Mouse (Mus musculus): ENCODE measurements around the gene Siglecf. TPM values are rescaled to one million over a fixed set of nuclear protein-coding genes. Genes with fewer than 3 reads are reported as not detected.

Gene Siglecf
- under 1 TPM in 2 of 26 experiments, not detected in 24; 0.33 TPM for total RNA-seq (2018; cell fraction: chromatin; rRNA removed)
- total RNA-seq (2018; cell fraction: cytosol; rRNA removed) = under 1 TPM; 0.03 to 0.56 (median 0.23) TPM
- total RNA-seq (2018; cell fraction: nucleus; rRNA removed) = under 1 TPM in 16 of 26 experiments, not detected in 10; 0.17 to 0.89 (median 0.40) TPM
- 0.35 to 0.52 TPM (median 0.43 TPM) in 3 replicates for polyA plus RNA-seq (2018)

DNA sequence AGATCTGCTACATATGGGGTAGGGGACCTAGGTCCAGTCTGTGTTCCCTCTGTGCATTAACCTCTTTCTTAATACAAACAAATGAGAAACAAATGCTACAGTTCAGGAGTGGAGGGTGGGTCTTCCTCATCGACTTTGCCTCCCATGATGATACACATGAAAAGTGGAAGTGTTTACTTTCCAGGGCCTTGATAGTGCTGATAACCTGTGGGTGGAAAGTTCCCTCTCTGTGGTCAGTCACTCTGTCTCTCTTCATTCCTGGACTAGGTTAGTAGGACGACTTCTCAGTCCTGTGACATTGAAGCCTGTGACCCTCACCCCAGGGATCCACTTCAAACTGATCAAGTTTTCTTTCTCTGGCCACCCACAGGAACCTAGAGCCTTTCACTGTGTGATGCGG is at the start of gene Siglecf:
Siglecf (plus strand) TSS at position 188 of the 400 bp plus-strand sequence.
- no peaks in the 10 kb centered on the region for H3K36me3 ChIP-seq (ENCODE audit: inconsistent target)
- H3K4me3 ChIP-seq (ENCODE audit: inconsistent target) = no peak within 1 kb of the TSS
- peak within 1 kb of the TSS; percentile 74 for H3K27ac ChIP-seq

DNA sequence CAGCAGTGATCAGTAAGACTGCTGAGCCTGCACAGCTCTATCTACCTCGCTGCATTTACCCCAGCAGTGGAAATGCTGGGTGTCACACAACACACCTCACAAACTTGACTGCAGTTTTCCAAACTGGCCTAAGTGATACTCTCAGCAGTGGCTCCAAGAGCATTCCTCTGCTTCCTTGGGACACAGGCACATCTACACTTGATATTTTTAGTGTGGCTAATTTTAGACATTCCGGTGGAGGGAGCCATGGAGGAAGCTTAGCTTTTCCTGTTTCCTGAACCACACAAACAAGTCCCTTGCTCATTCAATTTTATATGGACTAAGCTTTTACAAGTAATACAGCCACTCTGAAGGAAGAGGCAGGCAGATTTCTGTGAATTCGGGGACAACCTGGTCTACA is 45.9 kb upstream of the Siglecf start:
- WGBS (ENCODE audit: missing documents) = 9% methylated on average over 3 of the region's 3 CpGs
- peaks cover 48% of the 10 kb centered on the region for H3K36me3 ChIP-seq (ENCODE audit: inconsistent target)
- H3K79me2 ChIP-seq (ENCODE audit: inconsistent target) = peaks cover 99% of the 10 kb centered on the region
- peak overlapping the region; percentile 77 for H3K27ac ChIP-seq
- H3K4me3 ChIP-seq (ENCODE audit: inconsistent target) = no peak overlapping the region

More for the DNA sequence above, at the start of gene Siglecf:
- H3K79me2 ChIP-seq (ENCODE audit: inconsistent target) = no peaks in the 10 kb centered on the region
- 28% methylated on average over 3 of the region's 3 CpGs for WGBS (ENCODE audit: missing documents)

DNA sequence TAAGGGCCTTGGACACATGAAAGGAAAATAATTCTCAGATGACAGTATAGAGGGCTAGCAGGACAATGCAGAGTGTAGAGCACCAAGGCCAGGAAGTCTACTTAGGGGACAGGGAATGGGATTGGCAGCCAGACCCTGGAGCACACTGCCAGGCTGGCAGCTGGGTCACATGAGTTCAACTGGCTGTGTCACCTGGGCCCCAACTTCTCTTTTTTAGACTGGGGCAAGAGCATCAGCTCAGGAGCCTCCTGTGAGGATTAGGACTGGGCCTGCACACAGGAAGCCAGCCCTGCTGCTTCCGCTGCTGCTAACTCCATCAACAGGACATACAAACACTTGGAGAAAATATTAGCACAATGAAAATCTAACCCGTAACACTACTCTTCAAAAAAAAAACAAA is 42.1 kb upstream of the Siglecf start:
- Histone ChIP-seq H3K36me3 (ENCODE audit: inconsistent target) (peaks cover 22% of the 10 kb centered on the region; the same call in 1 of the 2 replicates), H3K79me2 (ENCODE audit: inconsistent target) (peaks cover 87% of the 10 kb centered on the region), H3K4me3 (ENCODE audit: inconsistent target) (no peak overlapping the region), H3K27ac (peak overlapping the region; percentile 88; the same call in 1 of the 2 replicates)
- WGBS (ENCODE audit: missing documents) = 66% methylated on average over 2 of the region's 2 CpGs

DNA sequence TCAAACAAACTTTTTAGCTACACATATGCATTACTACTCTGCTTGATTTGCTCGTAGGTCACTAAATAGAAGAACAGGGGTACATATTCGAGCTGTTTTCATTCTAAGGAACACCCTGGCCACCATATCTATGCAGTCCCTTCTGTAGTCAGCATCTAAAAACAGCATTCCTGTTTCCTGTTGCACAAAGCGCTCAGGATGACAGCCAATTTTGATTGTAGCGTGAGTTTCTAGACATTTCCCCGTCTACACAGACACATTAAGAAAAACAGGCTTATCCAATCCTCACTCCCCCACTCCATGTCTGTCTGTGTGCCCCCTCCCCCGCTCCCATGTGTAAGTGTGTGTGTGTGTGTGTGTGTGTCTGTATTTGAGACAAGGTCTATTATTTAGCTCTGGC is 39.5 kb upstream of the Siglecf start:
- Histone ChIP-seq H3K79me2 (ENCODE audit: inconsistent target) (peaks cover 62% of the 10 kb centered on the region), H3K36me3 (ENCODE audit: inconsistent target) (peaks cover 22% of the 10 kb centered on the region; the same call in 1 of the 2 replicates), H3K4me3 (ENCODE audit: inconsistent target) (peak overlapping the region; percentile 91), H3K27ac (peak overlapping the region; percentile 88)
- 30% methylated on average over 5 of the region's 6 CpGs for WGBS (ENCODE audit: missing documents)

DNA sequence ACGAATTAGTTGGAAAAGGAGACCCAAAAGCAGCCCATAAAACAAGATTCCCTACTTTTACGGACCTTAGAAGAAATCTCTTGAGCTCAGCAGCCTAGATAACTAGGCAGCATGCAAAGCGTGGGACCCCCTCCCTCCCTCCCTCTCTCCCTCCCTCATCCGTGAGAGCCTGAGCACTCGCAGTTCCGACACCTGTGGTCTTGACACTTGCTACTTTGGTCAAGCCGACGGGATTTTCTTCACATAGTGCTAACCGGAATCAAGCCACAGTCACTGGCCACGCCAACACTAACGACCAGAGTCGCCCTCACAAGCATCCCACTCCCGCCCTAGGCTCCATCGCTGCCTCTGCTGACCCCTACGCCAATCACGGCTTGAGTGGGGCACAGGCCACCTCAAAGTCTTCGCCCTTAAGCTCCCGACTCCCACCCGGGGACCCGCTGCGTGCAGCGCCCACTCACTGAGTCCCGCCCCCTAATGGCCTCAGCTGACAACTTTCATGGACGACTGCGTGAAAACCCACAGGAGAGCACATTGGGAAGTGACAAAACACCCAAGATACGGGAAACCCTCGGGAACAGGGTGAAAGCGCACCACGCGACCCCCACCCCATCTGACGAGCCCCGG is 38.6 kb upstream of the Siglecf start:
- peak overlapping the region; percentile 88 for H3K27ac ChIP-seq
- 2% methylated on average over 28 of the region's 32 CpGs for WGBS (ENCODE audit: missing documents)
- H3K4me3 ChIP-seq (ENCODE audit: inconsistent target) = peak overlapping the region; percentile 91
- H3K79me2 ChIP-seq (ENCODE audit: inconsistent target) = peaks cover 54% of the 10 kb centered on the region
- peaks cover 22% of the 10 kb centered on the region; the same call in 1 of the 2 replicates for H3K36me3 ChIP-seq (ENCODE audit: inconsistent target)

DNA sequence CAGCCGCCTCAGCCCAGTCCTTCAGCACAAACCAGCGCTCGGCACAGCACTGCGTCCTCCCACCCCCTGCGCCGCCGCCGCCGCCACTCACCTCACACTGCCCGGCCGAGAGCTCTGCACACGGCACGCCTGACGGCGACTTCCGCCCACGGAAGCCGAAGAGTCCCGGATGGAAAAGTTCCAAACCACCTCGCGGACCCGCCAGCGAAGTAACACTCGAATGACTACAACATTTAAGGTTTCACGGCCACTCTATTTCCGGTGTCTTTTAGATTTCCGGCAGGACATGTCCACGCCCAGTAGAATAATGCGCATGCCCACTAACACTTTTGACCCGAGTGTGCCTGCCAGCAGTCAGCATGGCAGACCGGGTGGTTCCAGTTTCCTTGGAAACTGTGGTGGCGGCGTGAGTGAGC is 38.1 kb upstream of the Siglecf start, which contains the start of gene Zfp715:
Zfp715 (minus strand) TSS at position 282 of the 416 bp plus-strand sequence.
- Histone ChIP-seq H3K79me2 (ENCODE audit: inconsistent target) (peaks cover 48% of the 10 kb centered on the region), H3K4me3 (ENCODE audit: inconsistent target) (peak within 1 kb of the TSS; percentile 91), H3K27ac (peak within 1 kb of the TSS; percentile 88), H3K36me3 (ENCODE audit: inconsistent target) (peaks cover 21% of the 10 kb centered on the region; the same call in 1 of the 2 replicates)
- under 1% methylated on average over 33 of the region's 33 CpGs for WGBS (ENCODE audit: missing documents)

DNA sequence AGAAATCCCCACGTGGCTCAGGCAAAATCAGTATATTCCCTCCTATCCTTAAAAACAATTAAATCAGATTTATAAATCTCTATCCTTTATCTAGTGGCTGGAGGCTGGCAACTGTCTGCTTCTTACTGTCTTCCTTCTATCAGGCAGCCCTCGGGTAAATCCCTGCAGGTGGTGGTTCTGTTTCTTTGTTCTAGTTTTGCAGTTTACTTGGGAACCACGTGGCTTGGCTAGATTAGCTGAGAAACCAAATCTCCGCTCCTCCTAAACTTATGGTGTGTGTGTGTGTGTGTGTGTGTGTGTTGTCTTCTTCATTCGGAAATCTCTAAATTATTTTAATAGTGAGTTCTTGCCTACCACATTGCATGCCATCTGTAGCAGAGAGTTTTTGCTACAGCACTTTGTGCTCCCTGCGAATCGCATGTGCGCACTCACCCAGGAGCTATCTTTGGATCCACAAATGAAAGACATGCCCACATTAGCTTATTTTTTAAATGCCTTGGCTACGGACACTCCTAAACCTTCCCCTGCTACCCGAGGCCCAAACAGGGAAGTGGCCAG is 24.8 kb upstream of the Siglecf start:
- 76% methylated on average over 10 of the region's 10 CpGs for WGBS (ENCODE audit: missing documents)
- H3K27ac ChIP-seq = no peak overlapping the region
- H3K36me3 ChIP-seq (ENCODE audit: inconsistent target) = no peaks in the 10 kb centered on the region
- no peak overlapping the region for H3K4me3 ChIP-seq (ENCODE audit: inconsistent target)
- H3K79me2 ChIP-seq (ENCODE audit: inconsistent target) = no peaks in the 10 kb centered on the region

DNA sequence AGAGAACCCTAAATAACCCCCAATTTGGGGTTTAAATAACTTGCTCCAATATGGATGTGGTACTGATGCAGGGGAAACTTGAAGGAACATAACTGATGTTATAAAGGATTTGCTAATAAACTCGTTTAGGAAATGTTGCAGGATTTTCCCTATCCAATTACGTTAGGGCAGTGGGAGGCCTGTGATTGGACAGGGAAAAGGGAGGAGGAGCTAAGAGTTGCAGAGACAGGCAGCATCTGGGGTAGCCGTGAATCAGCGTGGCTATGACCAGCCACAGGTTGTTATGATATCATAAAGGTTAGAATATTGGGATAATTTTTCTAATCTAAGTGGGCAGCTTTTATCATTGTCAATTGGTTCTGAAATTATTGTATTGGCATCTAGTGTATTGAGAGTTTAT is 23.0 kb upstream of the Siglecf start:
- H3K27ac ChIP-seq = no peak overlapping the region
- H3K79me2 ChIP-seq (ENCODE audit: inconsistent target) = no peaks in the 10 kb centered on the region
- no peaks in the 10 kb centered on the region for H3K36me3 ChIP-seq (ENCODE audit: inconsistent target)
- no peak overlapping the region for H3K4me3 ChIP-seq (ENCODE audit: inconsistent target)
- 61% methylated on average over 4 of the region's 4 CpGs for WGBS (ENCODE audit: missing documents)

DNA sequence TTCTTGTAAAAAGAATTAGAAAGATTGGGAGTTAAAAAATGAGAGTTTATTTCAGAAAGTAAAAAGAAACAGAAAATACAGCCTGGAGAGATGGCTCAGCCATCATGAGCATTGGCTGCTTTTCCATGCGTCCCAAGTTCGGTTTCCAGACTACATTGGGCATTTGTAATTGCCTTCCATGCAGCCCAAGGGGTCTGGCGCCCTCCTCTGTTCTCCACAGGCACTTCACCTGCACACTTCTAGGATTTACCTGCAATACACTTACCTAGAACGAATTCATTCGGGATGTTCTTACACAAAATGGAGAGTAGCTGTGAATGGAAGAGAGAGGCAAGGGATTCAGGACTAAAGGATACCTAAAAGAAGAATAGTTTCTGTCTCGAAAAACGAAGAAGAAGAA is 17.9 kb upstream of the Siglecf start:
- Histone ChIP-seq H3K27ac (no peak overlapping the region), H3K36me3 (ENCODE audit: inconsistent target) (no peaks in the 10 kb centered on the region)
- WGBS (ENCODE audit: missing documents) = 29% methylated on average over 5 of the region's 7 CpGs

DNA sequence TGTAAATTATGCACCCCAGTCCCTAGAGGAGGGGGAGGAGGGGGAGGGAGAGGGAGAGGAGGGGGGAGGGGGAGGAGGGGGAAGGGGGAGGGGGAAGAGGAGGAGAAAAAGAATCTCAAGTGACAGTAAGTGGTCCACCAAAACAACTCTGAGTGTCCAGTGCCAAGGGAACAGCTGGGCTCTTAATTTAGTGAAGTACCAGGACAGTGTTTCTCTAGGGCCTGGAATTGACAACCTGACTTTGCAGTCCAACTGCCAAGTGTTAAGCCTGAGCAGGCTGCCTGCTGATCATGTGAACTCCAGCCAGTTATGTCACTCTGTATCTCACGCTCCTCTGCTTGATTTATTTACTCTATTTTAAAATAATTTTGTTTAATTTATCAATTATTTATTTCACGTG is 17.2 kb upstream of the Siglecf start:
- no peaks in the 10 kb centered on the region for H3K79me2 ChIP-seq (ENCODE audit: inconsistent target)
- WGBS (ENCODE audit: missing documents) = 96% methylated on average over 2 of the region's 2 CpGs
- no peak overlapping the region for H3K27ac ChIP-seq
- no peak overlapping the region for H3K4me3 ChIP-seq (ENCODE audit: inconsistent target)
- H3K36me3 ChIP-seq (ENCODE audit: inconsistent target) = no peaks in the 10 kb centered on the region

More for the DNA sequence above, 17.9 kb upstream of the Siglecf start:
- Histone ChIP-seq H3K4me3 (ENCODE audit: inconsistent target) (no peak overlapping the region), H3K79me2 (ENCODE audit: inconsistent target) (no peaks in the 10 kb centered on the region)

DNA sequence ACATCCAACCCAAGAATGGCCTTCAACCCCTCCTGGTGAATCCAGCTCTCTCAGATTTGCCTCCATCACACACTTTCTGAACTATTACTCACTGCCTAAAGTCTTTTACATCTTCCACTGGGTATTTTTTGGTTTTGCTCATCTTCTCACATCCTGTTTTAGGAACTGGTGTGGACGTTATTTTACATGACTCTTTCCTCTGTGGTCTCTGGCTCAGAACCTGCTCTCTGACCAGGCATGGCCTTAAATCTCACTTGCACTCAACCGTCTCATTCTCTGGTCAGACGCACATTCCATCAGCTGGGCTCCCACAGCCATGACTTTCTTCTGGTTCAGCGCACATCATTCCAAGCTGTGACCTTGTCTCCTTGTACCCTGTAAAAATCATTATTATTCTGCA is 10.4 kb upstream of the Siglecf start:
- no peak overlapping the region for H3K27ac ChIP-seq
- 43% methylated on average over 4 of the region's 4 CpGs for WGBS (ENCODE audit: missing documents)
- no peaks in the 10 kb centered on the region for H3K36me3 ChIP-seq (ENCODE audit: inconsistent target)
- H3K79me2 ChIP-seq (ENCODE audit: inconsistent target) = no peaks in the 10 kb centered on the region
- H3K4me3 ChIP-seq (ENCODE audit: inconsistent target) = no peak overlapping the region

DNA sequence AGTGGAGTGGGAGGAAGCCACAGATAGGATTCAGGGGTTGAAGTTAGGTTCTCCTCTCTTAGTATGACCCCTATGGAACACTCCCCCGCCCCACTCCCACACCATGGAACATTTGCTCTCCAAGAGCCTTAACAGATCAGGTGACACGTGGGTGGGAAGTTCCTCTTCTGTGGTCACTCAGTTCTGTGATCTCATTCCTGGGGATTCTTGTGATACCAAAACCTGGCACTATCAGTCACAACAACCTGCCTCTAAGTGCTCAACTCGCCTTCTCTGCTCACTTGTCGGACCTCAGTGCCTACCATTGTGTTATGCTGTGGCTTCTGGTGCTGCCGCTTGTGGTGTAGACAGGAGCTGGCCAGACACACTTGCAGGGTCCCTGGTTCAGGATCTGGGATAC is 8.0 kb upstream of the Siglecf start:
- no peak overlapping the region for H3K4me3 ChIP-seq (ENCODE audit: inconsistent target)
- no peaks in the 10 kb centered on the region for H3K36me3 ChIP-seq (ENCODE audit: inconsistent target)
- no peak overlapping the region for H3K27ac ChIP-seq
- no peaks in the 10 kb centered on the region for H3K79me2 ChIP-seq (ENCODE audit: inconsistent target)
- 29% methylated on average over 5 of the region's 5 CpGs for WGBS (ENCODE audit: missing documents)

DNA sequence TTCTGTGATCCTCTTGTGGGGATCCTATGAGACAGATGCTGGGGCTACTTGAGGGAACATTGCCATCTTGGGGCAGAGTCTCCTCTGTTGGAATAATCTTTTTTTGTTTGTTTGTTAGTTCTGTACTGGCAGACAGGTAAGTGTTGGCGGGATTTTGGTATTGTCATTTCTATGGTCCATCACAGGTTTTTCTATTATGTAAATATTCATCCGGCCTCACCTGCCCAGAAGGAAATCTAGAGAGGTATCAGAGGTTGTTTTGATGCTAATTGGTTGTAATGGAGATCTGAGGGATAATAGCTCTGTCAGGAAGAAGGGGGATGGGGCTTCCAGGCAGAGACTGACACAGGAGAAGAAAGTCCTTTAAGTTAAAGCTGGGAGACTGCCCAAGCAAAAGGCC is 7.1 kb upstream of the Siglecf start:
- no peak overlapping the region for H3K4me3 ChIP-seq (ENCODE audit: inconsistent target)
- H3K79me2 ChIP-seq (ENCODE audit: inconsistent target) = no peaks in the 10 kb centered on the region
- no peaks in the 10 kb centered on the region for H3K36me3 ChIP-seq (ENCODE audit: inconsistent target)
- WGBS (ENCODE audit: missing documents) = 100% methylated on average over 1 of the region's 2 CpGs
- no peak overlapping the region for H3K27ac ChIP-seq

DNA sequence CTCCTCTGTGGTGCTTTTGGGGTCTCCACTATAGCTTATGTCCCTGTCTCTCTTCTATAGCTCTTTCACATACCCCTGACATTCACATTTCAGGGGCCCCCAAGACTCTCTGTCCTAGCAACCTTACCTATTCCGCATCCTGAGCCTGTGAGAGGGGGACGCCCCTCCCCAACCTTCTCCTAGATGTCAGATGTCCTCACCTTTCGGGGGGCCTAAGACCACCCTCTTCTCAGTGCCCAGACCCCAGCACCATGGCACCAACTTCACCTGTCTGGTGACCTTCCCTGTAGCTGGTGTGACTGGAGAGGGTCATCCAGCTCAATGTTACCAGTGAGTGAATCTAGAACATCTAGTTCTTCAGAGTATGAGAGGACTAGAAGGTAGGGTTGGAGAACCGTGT is 6.7 kb upstream of the Siglecf start:
- Histone ChIP-seq H3K36me3 (ENCODE audit: inconsistent target) (no peaks in the 10 kb centered on the region), H3K4me3 (ENCODE audit: inconsistent target) (no peak overlapping the region), H3K27ac (no peak overlapping the region), H3K79me2 (ENCODE audit: inconsistent target) (no peaks in the 10 kb centered on the region)
- 98% methylated on average over 4 of the region's 4 CpGs for WGBS (ENCODE audit: missing documents)

DNA sequence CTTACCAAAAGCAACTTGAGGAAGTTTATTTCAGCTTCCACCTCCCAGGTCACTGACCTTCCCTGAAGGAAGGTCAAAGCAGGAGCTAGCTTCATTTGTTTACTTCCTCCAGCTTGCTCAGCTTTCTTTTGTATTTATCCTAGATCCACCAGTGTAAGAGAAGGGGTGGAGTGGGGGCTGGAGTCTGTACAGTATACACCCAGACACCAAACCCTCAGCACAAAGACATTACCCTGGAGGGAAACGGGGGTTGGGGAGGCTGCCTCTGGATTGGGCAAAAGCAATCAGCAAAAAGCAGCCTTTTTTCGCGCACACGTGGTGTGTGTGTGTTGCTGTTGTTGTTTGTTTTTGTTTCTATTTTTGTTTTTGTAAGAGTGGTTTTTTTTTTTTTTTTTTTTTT is 5.0 kb upstream of the Siglecf start:
- H3K79me2 ChIP-seq (ENCODE audit: inconsistent target) = no peaks in the 10 kb centered on the region
- H3K27ac ChIP-seq = no peak overlapping the region
- H3K36me3 ChIP-seq (ENCODE audit: inconsistent target) = no peaks in the 10 kb centered on the region
- H3K4me3 ChIP-seq (ENCODE audit: inconsistent target) = no peak overlapping the region
- WGBS (ENCODE audit: missing documents) = no CpG with 5 or more reads among the region's 4 CpGs

All from macrophage (primary cell).